Mouse (Mus musculus) spleen, adult 12 weeks (tissue): ENCODE results near the gene BC025920.
"Not testable (repeated sequence)": the region's sequence is repeated elsewhere in the genome, so short reads cannot be mapped to it uniquely, and the experiment has no call there.

Source experiments
- DNase-seq: peaks from one replicate; pipeline ENCODE4 v3.0.0; 2022; ENCODE audit warnings: low spot score

The BC025920 gene

DNA sequence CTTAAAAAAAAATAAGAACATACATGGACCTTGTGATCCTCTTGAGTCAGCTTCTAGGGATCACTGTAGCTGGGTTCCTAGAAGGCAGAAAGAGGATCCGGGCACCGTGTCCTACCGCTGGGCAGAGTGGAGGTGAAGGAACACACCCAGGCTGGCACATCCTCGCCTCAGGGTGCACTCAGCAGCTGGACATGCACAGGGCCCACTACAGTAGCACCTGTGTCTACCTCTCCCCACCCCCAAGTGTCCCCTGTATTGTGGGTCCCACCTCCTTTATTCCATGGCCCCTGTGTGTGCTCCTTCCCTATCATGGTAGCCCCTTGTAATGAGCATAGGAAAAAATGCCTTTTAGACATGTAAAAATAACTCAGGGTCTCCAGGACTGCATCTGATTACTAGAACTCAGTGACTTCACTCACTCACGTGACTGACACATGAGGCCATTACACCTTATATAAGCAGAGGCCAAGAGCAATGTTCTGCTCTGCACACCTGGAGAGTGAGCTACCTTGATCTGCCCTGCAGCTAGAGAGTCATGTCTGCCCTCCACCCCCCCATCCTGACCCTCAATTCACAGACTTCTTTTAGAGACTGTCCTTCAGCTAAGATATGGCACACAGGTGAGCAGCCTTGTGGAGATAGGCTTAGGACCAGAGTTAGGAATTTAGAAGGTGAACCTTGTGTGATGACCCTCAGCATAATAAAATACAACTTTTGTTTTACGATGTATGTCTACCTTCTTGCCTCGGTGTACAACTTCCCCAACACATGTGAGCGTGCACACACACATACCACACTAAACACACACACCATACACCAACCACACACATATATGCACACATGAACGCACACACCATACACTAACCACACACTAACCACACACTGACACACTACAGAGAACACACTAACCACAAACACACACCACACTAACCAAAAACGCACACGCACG lies 1.8 kb upstream of the BC025920 start:
- DNase-seq: no peak

DNA sequence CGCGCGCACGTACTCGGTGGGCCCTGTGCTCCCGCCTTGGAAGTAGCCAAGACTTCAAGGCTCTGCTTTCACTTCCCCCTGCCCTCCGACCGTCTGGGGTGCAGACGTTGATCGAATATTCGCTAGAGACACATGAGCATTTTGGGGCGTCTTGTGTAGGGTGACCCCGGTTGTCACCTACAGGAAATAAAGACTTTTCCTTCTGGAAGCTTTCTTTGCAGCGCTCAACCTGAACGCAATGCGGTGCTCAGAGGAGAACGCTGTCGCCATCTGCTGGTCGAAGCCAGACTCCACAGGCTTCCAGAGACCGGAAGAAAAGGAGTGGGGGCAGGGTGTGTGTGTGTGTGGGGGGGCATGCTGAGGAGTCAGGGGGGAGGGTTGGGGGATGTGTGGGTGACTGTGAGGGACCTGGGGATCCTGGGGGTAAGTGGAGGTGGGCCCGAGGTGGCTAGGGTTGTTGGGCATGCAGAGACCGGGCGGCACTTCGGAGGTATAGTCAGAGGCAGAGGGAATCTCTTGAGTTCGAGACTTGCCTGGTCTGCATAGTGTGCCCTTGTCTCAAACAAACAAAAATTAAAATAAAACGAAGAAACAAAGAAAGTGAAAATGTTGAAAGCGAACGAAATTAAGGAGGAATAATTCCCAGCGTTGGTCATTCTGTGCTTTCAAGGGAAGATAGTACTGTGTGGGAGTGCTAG lies 953 bp upstream of the BC025920 start:
- DNase-seq: peak; percentile 73

DNA sequence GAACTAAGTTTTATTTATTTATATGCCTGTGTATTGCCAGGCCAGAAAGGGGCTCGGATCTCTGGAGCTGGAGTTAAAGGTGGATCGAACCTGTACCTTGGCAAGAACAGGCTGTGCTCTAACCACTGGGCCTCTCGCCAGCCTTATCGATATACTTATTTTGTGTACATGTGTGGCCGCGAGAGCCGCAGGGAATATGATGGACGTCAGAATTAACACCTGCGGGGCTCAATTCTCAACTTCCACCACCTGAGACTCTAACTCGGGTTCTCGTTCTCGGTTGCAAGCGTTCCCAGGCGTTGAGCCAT lies 450 bp upstream of the BC025920 start:
- DNase-seq: no peak

DNA sequence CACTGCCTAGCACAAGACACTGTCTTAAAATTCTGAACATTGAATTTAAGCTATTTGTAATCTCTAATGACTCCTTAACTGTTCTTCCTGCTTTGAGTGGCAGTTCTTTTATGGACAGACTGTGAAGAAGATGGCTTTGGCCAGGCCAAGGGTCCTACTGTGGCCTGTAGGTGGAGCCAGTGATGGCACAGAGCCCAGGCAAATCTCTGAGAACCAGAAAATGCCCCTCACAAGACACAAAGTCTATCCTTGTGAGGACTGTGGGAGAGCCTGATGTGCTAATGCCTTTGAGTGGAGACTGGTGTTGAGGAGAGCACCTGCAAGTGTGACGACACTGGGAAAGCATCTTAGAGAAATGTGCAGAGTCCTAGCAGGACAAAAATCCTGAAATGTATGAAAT lies 2.2 kb downstream of the BC025920 start:
- no peak for DNase-seq

DNA sequence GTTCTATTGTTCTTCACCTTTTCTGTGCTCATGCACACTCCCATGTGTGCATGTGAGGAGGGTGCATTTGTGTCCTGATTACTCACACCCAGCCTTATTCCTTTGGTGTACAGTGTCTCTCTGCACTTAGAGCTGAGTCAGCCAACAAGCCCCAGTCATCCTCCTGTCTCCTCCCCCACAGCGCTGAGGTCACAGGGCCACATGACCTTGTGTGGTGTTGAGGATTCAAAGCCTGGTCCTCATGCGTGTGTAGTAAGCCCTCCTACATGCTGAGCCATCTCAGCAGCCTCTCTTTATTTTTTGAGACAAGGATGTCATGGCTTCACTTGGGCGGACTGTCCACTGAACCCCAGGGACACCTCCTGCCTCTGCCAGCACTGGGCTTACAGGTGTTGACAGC lies 6.7 kb downstream of the BC025920 start:
- DNase-seq: no peak

DNA sequence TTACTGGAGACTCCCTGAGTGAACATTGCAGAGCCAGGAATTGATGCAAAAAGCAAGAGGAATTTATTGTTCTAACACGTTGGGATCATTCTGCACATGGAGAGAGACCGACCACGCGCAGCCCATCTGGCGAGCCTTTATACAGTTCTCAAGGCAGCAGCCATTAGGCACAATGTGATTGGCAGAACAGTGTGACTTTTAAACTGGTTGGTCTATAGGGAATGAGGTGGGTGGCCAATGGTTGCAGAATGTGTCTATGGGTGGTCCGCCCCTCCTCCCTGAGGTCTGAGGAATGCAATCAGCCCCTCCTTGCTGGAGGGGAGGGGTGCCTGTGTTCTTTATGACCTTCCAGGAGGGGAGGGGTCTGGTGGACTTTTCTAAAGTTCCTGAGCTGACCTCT lies 9.4 kb downstream of the BC025920 start:
- DNase-seq: no peak

DNA sequence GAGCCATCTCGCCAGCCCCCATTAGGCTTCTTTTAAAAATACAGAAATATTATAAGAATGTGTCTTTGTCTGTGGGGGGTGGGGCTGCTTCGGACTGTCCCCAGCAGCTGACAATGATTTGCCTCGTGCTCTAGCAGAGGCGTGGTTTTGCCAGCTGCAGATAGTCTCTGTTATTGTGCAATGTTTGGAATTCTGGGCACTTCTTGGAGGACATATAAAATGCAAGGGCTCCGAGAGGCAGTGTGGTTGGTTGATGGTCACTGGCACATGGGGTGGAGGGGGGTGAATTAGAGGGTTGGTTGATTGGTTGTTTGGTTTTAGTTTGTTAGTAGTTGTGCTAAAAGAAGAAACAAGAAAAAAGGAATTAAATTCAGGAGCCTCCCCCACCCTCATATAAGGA lies 13.9 kb downstream of the BC025920 start:
- no peak for DNase-seq

DNA sequence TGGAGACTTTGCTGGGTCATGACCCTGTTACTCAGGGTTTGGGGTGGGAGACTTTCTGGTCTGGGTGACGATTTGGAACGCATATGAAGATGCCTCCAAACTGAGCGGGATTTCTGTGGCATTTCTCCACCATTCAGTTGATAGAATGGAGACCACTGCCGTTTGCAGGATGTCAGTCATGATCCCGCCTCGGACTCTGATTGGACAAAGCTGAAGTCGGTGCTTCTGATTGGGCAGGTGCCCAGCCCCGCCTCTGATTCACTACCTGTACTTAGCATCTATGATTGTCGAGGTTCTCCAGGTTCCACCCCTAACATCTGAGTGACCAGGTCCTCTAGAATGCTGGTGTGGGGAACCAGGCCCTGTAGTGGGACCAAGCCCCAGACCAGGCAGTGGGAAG lies 14.7 kb downstream of the BC025920 start:
- DNase-seq: no peak

DNA sequence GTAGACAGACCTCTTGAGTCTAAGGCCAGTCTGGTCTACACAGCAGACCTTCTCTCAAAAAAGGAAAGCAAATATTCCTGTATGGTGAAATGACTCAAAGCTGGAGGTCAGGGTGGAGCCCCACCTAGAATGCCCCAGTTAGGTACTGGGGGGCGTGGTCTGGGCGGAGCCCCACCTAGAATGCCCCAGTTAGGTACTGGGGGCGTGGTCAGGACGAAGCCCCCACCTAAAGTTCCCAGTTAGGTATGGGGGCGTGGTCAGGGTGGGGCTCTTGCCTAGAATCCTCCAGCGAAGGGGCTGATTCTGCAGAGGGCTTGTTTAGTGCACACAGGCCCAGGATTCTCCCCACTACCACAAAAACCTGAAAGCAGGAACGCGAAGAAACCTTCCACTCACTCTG lies 17.4 kb downstream of the BC025920 start:
- DNase-seq: no peak

DNA sequence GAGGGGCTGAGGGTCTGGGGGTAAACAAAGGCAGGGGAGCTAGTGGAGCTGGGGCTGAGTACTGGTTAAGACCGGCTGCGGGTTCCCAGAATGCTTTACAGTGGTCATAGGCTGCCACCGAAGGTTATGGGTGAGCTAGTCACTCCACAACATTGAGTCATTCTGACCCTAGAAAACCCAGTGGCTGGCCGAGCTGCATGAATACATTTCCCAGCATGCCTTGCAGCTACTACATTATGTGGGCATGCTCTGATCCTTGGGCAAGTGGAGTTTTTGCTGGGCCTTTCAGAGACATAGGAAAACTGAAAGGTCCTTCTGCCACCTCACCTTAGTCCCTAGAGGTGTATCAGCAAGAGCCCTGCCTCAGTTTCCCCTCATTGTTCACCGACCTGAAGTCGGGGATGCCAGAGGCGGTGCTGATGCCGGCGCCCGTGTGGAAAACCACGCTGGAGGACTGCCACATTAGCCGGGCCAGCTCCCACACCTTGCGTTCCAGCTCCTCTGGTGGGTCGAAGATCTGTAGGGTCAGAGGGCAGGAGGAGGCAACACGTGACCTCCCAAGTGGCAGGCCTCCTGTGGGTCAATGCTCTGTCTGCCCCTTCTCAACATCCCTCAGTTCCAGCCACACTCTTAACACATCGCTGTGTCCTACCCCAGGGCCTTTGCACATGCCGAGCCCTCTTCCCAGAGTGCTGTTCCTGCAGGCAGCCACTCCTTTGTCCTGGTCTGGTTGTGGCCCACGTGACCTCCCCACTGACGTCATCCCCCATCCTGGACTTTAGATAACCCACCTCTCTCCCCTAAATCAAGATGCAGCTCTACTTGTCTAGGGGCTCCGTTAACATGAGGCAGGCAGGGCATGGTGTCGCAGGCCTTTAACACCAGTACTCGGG lies 20.3 kb downstream of the BC025920 start:
- no peak for DNase-seq

DNA sequence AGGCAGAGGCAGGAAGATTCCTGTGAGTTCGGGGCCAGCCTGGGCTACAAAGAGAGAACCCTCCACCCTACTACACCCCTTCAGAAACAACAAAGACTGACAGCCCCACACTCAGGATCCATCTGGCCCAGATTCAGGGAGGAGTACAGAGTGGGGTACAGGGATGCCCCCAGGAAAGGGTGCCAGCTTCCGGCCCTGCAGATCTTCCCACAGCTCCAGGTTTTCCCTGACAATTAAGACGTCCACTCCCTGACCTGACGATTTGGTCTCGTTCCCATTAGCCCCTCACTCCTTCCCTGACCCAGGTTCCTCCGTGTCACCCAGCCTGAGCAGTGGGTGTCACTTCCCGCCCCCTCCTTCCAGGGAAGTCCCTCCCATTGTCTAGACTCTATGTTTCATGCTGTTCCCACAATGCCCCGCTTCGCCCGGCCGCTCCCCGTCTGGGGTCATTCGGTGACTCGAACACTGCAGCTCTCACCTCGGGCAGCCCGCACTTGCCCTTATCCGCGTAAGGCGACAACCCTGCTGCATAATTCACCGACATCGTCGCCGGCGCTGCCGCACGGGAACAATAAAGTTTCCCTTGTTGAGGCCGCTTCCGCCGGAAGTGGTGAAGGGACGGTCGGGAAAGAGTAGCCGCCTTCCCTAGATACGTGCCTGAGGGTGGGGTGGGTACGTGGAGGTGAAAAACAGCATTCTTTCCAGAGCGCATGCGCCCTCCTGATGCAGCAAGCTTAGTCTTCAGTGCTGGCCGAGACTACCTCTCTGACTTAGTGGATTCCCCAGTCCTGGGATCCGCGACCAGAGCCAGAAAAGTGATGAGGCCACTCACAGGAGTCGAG lies 21.1 kb downstream of the BC025920 start, which contains the start of gene Sirt6:
TSS of gene Sirt6 (minus strand) at position 804 of the 842 bp plus-strand sequence.
- peak; percentile 83 for DNase-seq

DNA sequence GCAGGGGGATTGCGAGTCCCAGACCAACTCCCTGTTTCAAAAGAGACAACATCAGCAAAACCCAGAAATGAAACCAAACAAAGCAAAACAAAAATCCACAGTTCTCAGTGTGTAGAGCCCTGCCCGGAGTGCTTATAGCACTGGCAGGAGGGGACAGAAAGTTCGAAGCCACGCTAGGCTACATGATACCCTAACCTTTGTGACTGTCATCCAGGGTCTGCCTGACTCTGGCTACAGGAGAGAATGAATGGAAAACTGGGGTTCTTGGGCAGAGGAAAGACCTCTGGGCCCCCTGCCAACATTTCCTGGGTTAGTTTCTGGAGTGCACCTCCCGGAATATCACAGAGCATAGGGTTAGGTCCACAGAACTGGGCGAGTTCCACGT lies 21.8 kb downstream of the BC025920 start:
- no peak for DNase-seq

DNA sequence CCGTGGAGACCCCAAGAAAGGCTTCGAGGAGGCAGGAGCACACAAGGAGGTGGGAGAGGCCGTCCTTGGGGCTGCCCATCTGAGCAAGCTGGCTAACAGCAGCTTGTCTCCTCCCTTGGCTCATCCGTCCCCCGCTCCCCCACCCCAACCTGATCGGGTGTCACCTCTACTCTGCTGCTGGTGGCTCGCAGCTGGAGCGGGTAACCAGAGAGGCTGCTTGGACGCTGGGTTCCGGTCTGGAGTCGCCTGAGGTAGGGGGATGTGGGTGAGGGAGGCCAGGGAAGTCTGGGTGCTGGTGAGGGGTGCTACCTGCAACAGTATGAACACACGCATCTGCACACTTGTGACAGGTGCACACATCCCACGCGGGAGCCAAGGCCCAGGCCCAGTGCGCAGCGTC lies 22.3 kb downstream of the BC025920 start, which contains the start of gene Ankrd24:
TSS of gene Ankrd24 (plus strand) at position 151 of the 400 bp plus-strand sequence.
- DNase-seq: no peak

DNA sequence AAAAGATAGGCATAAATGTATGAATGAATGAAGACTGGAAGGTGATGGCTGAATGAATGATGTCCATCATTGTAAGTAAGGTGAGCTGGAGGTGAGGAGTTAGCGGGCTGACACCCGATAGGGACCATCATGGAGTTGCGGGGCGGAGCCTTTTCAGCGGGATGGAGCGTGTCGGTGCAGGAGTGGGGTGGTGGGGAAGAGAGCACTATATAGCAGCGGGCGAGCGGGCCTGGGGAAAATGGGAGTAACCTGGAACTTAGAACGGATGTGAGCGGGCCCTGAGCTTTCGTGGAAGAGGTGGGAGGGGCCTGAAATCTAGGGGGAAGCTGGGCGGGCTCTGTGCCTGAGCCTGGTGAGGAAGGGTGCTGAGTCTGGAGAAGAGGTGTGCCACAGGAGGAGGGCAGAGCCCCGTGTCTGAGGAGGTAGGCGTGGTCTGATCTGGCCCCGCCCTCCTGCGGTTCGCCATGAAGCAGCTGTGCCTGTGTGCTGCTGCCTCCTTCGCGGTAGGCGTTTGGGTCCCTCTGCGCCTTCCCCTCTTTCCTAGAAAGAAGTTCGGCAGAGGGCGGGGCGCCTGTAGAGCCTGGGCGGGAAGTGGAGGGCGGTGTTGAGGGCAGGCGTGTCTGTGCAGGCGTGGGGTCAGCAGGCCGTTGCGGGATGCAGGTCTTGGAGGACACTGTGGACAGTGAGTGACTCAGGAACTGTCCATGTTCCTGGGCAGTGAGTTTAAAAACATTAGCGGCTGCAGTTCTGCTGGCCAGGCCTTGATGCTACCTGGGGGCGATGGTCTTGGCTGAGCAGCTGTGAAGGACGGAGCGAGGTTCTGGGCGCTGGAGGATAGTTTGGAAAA lies 27.4 kb downstream of the BC025920 start:
- peak; percentile 70 for DNase-seq

DNA sequence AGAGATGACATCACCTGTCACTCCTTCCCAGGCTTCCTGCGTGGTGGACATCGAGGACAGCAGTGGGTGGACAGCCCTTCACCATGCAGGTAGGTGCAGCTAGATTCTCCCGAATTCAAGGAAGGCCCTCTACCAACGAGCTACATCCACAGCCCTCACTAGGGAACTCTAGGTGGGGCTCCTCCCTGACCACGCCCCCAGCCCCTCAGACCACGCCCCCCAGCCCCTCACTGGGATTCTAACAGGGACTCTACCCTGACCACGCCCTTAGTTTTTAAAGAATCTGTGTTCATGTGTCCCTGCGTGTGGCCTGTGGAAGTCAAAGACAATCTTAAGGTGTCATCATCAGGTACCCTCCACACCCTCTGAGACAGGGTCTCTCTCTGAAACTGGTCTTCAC lies 30.3 kb downstream of the BC025920 start:
- no peak for DNase-seq

DNA sequence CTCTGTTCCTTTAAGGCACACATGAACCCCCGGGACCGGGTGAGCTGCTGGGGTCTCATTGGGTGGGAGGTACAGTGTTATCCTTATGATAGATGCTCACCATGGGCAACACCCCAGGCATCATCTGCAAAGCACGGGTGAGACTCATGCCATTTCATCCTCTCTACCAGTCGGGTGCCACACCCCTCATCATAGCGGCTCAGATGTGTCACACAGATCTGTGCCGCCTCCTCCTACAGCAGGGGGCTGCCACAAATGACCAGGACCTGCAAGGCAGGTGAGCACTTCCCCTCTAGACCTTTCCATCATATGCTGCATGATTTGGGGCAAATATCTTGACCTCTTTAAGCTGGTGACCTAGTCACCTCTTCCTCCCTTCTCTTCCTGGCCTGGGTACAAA lies 32.0 kb downstream of the BC025920 start:
- no peak for DNase-seq

DNA sequence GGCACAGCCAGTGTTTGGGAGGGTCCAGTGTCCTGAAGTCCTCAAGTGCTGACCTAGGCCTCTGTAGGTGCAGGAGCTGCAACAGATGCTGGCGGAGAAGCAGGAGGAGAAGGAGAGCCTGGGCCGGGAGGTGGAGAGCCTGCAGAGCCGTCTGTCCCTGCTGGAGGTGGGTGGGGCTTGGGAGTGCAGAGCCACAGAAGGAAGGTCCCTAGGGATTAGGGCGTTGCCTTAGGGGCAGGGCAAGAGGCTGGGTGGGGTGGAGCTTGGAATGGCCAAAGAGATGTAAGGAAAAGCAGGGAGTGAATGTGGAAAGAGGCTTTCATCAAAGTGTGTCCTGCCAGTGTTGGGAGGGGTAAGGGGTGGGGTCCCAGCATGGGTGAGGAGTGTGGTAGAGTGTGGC lies 34.8 kb downstream of the BC025920 start:
- DNase-seq: not testable (repeated sequence)

DNA sequence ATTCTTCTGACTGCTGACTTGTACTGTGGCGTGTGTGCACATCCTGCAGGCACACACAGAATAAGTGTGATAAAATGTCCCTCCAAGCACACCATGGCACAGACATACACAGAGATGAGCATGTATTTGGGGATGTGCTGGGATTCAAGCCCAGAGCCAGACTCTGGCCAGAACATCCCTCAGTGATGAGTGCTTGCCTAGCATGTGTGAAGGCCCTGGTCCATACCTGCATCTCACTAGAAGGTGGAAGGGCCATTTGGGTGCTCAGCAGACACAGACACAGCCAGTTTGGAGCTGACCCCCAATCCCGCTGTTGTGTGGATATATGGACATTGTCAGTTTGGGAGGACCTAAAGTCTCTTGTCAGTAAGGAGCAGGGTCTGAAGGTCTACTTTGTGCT lies 35.5 kb downstream of the BC025920 start:
- DNase-seq: no peak

DNA sequence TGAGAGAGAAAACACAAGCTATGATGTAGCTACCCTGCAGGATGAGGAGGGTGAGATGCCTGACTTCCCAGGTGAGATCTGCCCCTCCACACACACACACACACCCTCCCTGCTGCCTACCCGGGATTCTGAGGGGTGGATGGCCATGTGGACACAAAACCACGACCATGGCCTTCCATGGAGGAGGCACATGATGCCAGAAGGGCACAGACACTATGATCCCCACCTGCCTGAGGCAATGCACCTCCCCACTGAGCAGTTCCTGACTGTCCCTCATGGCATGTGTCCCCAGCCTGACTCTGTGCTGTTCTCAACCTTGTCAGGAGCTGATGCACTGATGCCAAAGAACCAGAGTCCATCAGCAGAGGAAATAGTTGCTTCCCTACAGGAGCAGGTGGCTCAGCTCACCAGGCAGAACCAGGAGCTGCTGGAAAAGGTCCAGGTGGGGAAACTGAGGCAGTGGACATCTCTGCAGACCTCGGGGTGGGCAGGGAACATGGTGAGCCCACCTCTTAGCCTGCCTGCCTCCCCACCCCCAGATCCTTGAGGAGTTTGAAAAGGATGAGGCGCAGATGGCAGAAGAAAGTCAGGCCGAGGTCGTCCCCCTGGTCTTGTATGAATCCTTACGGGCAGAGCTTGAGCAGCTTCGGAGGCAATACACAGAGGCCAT lies 36.0 kb downstream of the BC025920 start:
- DNase-seq: no peak
